Mouse (Mus musculus) kidney, adult 2 months (tissue): ENCODE data around the gene Gpr1.
A peak's percentile ranks its signal among the peaks of the same experiment; 100 is the strongest.

Source experiments
- CTCF ChIP-seq: fragments of 200-500 bp; conservative IDR thresholded peaks from 2 replicates; pipeline ENCODE4 v1.5.1; 2011; ENCODE audit warnings: low read depth, mild to moderate bottlenecking, control low read depth, low read length, moderate library complexity, mixed read lengths; ENCODE audit not compliant: insufficient read depth, insufficient read length
- POLR2A ChIP-seq: fragments of 200-500 bp; IDR thresholded peaks from one replicate; pipeline ENCODE4 v1.6.1; 2011; ENCODE audit warnings: low read depth, low read length, control low read depth

GRCm38 (mm10) chr1:63252351-63253209 lies 38.2 kb upstream of the Gpr1 start:
- 0 out of 2 replicates have a peak, but pooled peaks have one; percentile 24 for TF ChIP-seq CTCF
- no peak for TF ChIP-seq POLR2A
